Mouse (Mus musculus): ENCODE data around the gene Krt87.
A peak's percentile ranks its signal among the peaks of the same experiment; 100 is the strongest.

Gene Krt87

GRCm38 (mm10) chr15:101438555-101438954 lies at the start of gene Krt87:
TSS of gene Krt87 (minus strand) at chr15:101438804.
- DNase-seq (ENCODE audit: low read depth, low spot score), result no peak

- DNase-seq (ENCODE audit: low read depth, low spot score), result no peak
Observed at GRCm38 (mm10) chr15:101485911-101486635, 47.5 kb upstream of the Krt87 start.

DNA sequence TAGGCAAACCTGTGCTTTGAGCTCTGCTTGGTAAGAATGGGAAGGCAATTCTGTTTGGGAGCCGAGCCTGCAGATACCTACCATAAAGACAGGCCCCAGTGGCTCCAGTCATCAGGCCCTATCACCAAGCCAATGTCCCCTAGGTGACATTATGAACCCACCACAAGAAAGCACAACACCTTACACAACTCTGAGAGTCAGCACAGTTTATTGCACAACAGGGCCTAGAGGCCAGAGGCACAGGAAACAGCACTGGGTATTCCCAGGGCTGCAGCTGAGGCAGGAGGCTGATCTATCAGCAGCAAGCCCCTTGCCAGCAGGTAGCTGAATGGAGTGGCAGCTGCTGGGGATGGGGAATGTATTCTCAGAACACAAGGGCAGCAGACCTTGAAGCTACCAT lies 46.3 kb upstream of the Krt87 start:
- no peak for DNase-seq (ENCODE audit: low read depth, low spot score)

DNA sequence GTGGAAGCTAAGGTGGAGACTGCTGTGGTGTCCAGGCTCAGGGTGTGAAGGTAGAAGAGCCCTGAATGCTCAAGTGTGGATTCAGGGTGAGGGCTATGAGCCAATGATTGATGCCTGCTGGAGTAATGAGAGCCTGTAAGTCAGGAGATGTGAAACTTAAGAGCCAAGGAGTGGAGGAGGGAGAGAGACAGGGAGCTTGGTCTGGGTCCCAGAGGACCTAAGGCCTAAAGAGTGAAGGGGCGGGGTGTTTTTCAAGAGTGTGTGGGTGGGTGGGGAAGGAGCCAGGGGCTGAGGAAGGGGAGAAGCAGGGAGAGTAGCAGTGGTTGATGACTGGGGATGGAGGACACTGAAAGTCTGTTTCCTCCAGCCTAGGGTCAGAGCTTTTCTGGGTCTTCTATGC lies 45.0 kb upstream of the Krt87 start:
- DNase-seq (ENCODE audit: low read depth, low spot score), result no peak

GRCm38 (mm10) chr15:101482056-101482455 lies 43.5 kb upstream of the Krt87 start:
- DNase-seq (ENCODE audit: low read depth, low spot score), result no peak

DNA sequence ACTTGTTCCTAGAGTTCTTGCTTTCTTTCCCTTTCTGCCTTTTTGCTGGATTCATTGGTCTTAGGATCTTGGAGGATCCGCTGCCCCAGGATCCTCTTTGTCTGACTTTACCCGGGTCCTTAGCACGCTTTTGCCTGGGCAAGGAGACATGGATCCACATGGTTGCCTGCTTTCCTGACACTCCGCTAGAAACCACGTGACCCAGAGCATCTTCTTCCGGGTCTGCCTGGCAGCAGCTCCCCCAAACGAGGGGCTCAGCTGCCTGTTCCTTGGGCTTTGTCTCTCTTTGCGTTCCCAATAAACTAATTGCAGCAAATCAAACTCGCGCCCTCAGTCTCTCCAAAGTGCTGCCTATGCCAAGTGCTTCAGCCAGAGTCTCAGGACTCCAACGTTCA lies 41.1 kb upstream of the Krt87 start:
- no peak for DNase-seq (ENCODE audit: low read depth, low spot score)

GRCm38 (mm10) chr15:101479007-101479665 lies 40.5 kb upstream of the Krt87 start:
- no peak for DNase-seq (ENCODE audit: low read depth, low spot score)

- no peak for DNase-seq (ENCODE audit: low read depth, low spot score)
Observed at GRCm38 (mm10) chr15:101472952-101473528, 34.4 kb upstream of the Krt87 start, which contains the start of gene Krt86. TSS of gene Krt86 (plus strand) at chr15:101473478.

DNA sequence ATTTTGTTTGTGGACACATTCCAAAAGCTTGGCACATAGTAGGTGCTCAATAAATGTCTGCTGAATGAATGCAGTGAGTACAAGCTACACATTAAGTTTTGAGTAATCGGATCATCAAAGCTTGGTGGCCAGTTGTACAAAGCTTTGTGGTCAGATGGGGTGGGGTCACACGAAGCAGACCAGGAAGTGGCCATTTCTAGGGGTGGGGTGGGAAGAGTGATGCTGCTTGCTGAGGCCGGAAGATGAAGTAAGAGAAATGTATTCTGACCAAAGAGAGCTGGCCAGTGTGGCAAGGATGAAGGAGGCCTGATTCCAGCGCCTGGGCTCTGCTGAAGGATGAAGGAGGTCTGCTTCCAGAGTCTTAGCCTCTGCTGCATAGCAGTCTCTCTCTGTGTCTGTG lies 30.5 kb upstream of the Krt87 start:
- no peak for DNase-seq (ENCODE audit: low read depth, low spot score)

GRCm38 (mm10) chr15:101463651-101464050 lies 25.0 kb upstream of the Krt87 start, which contains the start of gene Krt81:
TSS of gene Krt81 (minus strand) at chr15:101463751.
- DNase-seq (ENCODE audit: low read depth, low spot score), result no peak

DNA sequence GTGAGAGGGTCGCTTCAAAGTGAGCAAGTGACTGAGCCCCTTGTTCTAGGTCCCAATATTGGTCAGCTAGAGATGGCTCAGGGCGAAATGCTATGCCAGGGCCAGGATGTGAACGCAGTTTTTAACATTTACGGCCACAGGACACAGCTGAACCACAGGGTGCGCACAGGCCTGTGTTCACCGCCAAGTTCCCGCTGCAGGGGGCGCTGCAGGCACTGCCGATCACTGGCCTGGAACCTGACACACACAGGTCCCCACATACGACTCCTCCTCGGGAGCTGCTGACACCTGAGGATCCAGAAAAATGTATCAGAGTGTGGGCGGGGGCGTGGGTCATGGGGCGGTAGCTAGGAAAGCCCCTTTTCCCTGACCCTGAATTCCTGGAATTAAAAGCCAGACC lies 20.7 kb upstream of the Krt87 start:
- peak; percentile 24 for DNase-seq (ENCODE audit: low read depth, low spot score)

DNA sequence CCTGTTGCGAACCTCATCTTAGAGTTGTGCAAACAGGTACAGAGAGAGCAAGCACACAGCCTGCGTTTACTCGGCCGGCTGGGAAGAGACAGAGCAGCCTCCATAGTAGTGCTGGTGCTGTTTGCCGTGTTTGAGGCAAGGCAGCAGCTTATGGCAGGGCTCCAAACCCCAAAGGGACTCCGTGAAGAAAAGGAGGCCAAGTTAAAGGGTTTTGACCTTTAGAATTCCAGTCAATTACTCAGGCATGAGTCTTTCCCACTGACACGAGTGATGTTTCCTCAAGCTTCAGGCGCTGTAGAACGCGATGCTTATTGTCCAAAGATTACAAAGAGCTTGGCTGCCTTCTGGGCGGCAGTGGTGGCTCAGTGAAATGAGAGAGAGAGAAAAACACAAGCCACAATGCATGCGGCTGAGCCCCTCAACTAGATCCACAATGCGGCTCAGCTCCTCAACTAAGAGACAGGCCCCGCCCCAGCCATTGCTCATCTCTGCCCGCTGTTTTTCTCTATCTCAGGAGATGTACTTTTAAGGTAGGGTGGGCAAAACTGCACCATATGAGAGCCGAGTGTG lies 19.8 kb upstream of the Krt87 start:
- no peak for DNase-seq (ENCODE audit: low read depth, low spot score)

DNA sequence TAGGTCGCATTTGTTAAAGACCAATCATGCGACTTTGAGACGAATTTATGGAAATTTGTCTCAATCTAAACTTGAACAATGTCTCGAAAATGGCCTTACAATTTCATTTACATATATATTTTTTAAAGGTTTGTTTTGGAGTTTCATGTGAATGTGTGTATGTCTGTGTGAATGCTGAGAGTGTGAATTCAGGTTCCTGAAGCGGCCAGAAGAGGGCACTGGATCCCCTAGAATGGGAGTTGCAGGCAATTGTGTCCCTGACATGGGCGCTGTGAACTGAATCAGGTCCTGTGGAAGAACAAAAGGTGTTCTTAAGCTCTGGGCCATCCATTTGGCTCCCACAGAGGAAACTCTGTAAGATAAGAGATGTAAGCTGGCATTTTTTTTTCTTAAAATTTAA lies 17.3 kb upstream of the Krt87 start:
- DNase-seq (ENCODE audit: low read depth, low spot score), result no peak

DNA sequence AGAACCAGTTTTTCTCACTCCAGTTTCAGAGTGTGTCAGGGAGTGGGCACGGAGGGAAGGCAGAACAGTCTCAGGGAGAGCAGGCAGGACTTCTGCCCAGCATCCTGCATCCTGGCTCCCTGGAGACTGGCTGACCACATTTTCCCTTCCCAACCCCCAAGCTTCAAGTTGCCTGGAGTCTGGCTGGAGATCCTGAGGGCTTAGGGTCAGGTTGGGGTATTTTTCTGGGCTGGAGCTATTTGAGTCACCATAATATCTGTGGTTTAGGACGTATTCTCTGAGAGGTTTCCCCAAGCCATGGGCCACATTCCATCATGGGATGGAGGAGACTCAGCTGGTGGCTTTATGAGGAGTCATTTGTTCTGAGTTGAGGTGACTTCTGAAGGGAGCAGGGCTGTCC lies 16.7 kb upstream of the Krt87 start:
- DNase-seq (ENCODE audit: low read depth, low spot score), result no peak

GRCm38 (mm10) chr15:101454774-101455173 lies 16.2 kb upstream of the Krt87 start:
- no peak for DNase-seq (ENCODE audit: low read depth, low spot score)

- DNase-seq (ENCODE audit: low read depth, low spot score), result peak; percentile 58
Observed at GRCm38 (mm10) chr15:101453093-101453736, 14.6 kb upstream of the Krt87 start.

DNA sequence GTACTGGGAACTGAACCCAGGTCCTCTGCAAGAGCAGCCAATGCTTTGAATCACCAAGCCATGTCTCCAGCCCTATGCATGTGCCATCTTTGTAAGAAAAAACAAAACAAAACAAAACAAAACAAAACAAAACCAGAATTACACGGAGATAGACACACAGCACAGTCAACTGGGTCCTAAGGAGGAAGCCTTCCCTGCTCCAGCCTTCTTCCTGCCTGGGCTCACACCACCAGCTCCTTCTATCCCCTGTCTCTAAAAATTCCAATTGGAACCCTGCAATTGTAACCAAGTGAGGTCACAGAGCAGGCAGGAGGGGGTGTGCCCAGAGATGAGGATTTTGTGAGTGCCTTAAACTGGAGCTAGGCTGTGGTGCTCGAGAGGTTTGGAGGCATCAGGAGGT lies 8.8 kb upstream of the Krt87 start, which contains the start of gene Krt88:
Gene Krt88, plus strand, starts transcription at position 301 of the 400 bp plus-strand sequence.
- DNase-seq (ENCODE audit: low read depth, low spot score), result no peak

GRCm38 (mm10) chr15:101446572-101446971 lies 8.0 kb upstream of the Krt87 start:
- DNase-seq (ENCODE audit: low read depth, low spot score), result no peak

DNA sequence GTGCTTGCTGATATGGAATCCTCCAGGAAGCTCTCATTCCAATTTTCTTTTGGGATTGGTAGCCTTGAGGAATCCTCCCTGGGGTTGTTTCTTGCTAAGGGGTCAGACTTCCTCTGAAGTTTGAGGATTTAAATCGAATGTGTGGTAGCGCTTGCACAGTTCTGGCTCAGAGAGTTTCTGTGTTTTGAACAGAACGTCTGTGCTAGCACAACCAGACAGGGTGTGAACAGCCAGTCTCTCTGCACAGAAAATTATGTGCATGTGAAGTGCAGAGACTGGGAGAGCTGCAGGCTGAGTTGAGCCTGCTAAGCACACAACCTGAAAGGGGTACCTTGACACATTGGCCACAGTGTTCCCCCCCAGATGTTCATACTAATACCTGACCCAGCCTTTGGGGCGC lies 2.2 kb upstream of the Krt87 start:
- DNase-seq (ENCODE audit: low read depth, low spot score), result no peak

GRCm38 (mm10) chr15:101436611-101437010 lies 2.0 kb downstream of the Krt87 start:
- DNase-seq (ENCODE audit: low read depth, low spot score), result no peak

- DNase-seq (ENCODE audit: low read depth, low spot score), result no peak
Observed at GRCm38 (mm10) chr15:101424914-101425313, 13.7 kb downstream of the Krt87 start.

- DNase-seq (ENCODE audit: low read depth, low spot score), result no peak
Observed at GRCm38 (mm10) chr15:101420903-101421302, 17.7 kb downstream of the Krt87 start.

Measured in A20 (cell line).